In the genomic region with DNA sequence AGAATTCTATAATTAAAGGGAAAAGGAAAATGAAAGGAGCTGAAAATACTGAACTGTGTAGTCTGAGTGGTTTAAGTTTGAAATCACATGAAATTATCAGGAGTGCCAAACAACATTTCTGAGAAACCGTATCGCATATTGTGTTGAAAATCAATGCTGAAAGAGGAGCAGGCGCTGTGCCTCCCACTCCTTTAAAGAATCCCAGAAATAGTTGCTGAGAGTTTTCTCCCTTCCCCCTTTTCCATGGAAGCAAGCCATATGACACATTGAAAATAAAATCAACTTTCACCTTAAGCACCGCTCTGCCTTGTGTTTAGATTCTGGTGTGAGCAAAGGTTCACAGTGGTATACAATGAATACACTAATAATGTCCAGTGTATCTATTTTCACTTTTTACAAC, we compare ENCODE assay signal across 8 mouse cellular contexts. TPM values are rescaled to one million over a fixed set of nuclear protein-coding genes. Genes with fewer than 3 reads are reported as not detected.
DNase-seq lines count a peak whose midpoint lies in the region; ATAC-seq and TF ChIP-seq lines count a peak whose summit lies in the region.

No protein-coding gene starts in this region.

- peak overlapping the region; percentile 84 for H3K4me3 ChIP-seq in left cerebral cortex, adult 2 months
- peak overlapping the region; percentile 78 for H3K4me3 ChIP-seq in embryonic facial prominence, embryonic 13.5 days
- H3K4me3 ChIP-seq in intestine, embryonic 14.5 days (ENCODE audit: low read depth, low read length): peak overlapping the region; percentile 77
- peak overlapping the region; percentile 76 for H3K4me3 ChIP-seq in neural tube, embryonic 13.5 days

- peak overlapping the region; percentile 69 for H3K4me2 ChIP-seq in embryonic facial prominence, embryonic 13.5 days
- H3K4me2 ChIP-seq in intestine, embryonic 14.5 days (ENCODE audit: low read length): peak overlapping the region; percentile 57
- H3K4me2 ChIP-seq in neural tube, embryonic 13.5 days: peak overlapping the region; percentile 76

- no peaks in the 10 kb centered on the region for H3K27me3 ChIP-seq in embryonic facial prominence, embryonic 13.5 days
- no peaks in the 10 kb centered on the region for H3K27me3 ChIP-seq in intestine, embryonic 14.5 days (replicated peaks; ENCODE audit: control insufficient read depth, insufficient read depth, low read length)
- no peaks in the 10 kb centered on the region for H3K27me3 ChIP-seq in neural tube, embryonic 13.5 days

- intact Hi-C loops in left cerebral cortex, adult 2 months (cut with DNase I): loop anchor here (5.0 kb wide), 2 partner anchors 251 to 446 kb away; no protein-coding TSS in a partner anchor
- intact Hi-C loops in gastrocnemius, postnatal 36 days (cut with DNase I): loop anchor here (10.0 kb wide), 1 partner anchor 183 kb away; no protein-coding TSS in a partner anchor

- no peak for TF ChIP-seq CTCF in left cerebral cortex, adult 2 months (IDR thresholded peaks at IDR 0.05)

- 8% methylated on average over 4 of the region's 4 CpGs for WGBS in embryonic facial prominence, embryonic 13.5 days
- 2% methylated on average over 4 of the region's 4 CpGs for WGBS in intestine, embryonic 14.5 days
- 11% methylated on average over 4 of the region's 4 CpGs for WGBS in neural tube, embryonic 13.5 days

- no peaks in the 10 kb centered on the region for H3K9me3 ChIP-seq in embryonic facial prominence, embryonic 13.5 days
- no peaks in the 10 kb centered on the region for H3K9me3 ChIP-seq in intestine, embryonic 14.5 days (ENCODE audit: control insufficient read depth, low read length)
- H3K9me3 ChIP-seq in neural tube, embryonic 13.5 days: no peaks in the 10 kb centered on the region

- DNase-seq in left cerebral cortex, adult 2 months (ENCODE audit: extremely low spot score in 1 of 2, low spot score in 2 of 2): no peak
- no peak for DNase-seq in left cerebral cortex, adult 11 months (ENCODE audit: low spot score)
- no peak for DNase-seq in intestine, embryonic 14.5 days (ENCODE audit: low spot score)
- DNase-seq in ovary, postnatal 14 days (ENCODE audit: low spot score): no peak
- no peak for DNase-seq in gastrocnemius, postnatal 36 days

- ATAC-seq in embryonic facial prominence, embryonic 13.5 days (ENCODE audit: insufficient number of reproducible peaks, insufficient read depth, low FRiP score, low TSS enrichment, low read depth): no peak
- no peak for ATAC-seq in intestine, embryonic 14.5 days (replicated peaks; ENCODE audit: low FRiP score, low TSS enrichment, low read depth)
- no peak for ATAC-seq in neural tube, embryonic 13.5 days (ENCODE audit: low read depth)
- no peak for ATAC-seq in activated CD4-positive, CD25-positive, alpha-beta regulatory T cell, adult 4 months

- H3K9ac ChIP-seq in embryonic facial prominence, embryonic 13.5 days: no peak overlapping the region; the same call in 1 of the 2 replicates
- H3K9ac ChIP-seq in intestine, embryonic 14.5 days (ENCODE audit: low read length): peak overlapping the region; percentile 71
- H3K9ac ChIP-seq in neural tube, embryonic 13.5 days: peak overlapping the region; percentile 81

- peak overlapping the region; percentile 81 for H3K27ac ChIP-seq in left cerebral cortex, adult 2 months
- no peak overlapping the region for H3K27ac ChIP-seq in embryonic facial prominence, embryonic 13.5 days
- H3K27ac ChIP-seq in intestine, embryonic 14.5 days (ENCODE audit: low read depth): no peak overlapping the region
- H3K27ac ChIP-seq in neural tube, embryonic 13.5 days (replicated peaks): no peak overlapping the region

- H3K36me3 ChIP-seq in embryonic facial prominence, embryonic 13.5 days: no peaks in the 10 kb centered on the region
- H3K36me3 ChIP-seq in intestine, embryonic 14.5 days (ENCODE audit: control insufficient read depth, insufficient read depth, low read length): no peaks in the 10 kb centered on the region
- no peaks in the 10 kb centered on the region for H3K36me3 ChIP-seq in neural tube, embryonic 13.5 days

- H3K4me1 ChIP-seq in embryonic facial prominence, embryonic 13.5 days: 0 out of 2 replicates have a peak, but pooled peaks cover 9% of the 10 kb centered on the region
- 0 out of 2 replicates have a peak, but pooled peaks cover 12% of the 10 kb centered on the region for H3K4me1 ChIP-seq in intestine, embryonic 14.5 days (replicated peaks; ENCODE audit: control insufficient read depth, insufficient read depth, low read length)
- peaks cover 31% of the 10 kb centered on the region for H3K4me1 ChIP-seq in neural tube, embryonic 13.5 days (replicated peaks)

RNA-seq across cellular contexts. Expression of gene Ikzf2, which starts 1.1 kb away (rescaled TPM):
- total RNA-seq in left cerebral cortex, adult 2 months (2021): 1 to 10 TPM; 3.7 to 4.8 TPM
- 9.0 and 9.6 TPM in 2 replicates for polyA plus RNA-seq in embryonic facial prominence, embryonic 13.5 days (2015; fragmentation: Nextera tagmentation; extraction: Ambion mirVana)
- polyA plus RNA-seq in intestine, embryonic 14.5 days (2014; fragmentation: Nextera tagmentation; extraction: Ambion mirVana): 4.3 TPM in 2 replicates
- 4.4 and 5.0 TPM in 2 replicates for polyA plus RNA-seq in neural tube, embryonic 13.5 days (2015; fragmentation: Nextera tagmentation; extraction: Ambion mirVana)
- 10 to 100 TPM; 10.8 to 11.3 TPM for total RNA-seq in gastrocnemius, postnatal 36 days (2021)
- polyA plus RNA-seq in activated CD4-positive, CD25-positive, alpha-beta regulatory T cell, adult 4 months (2017; shearing (Covaris generic)): 100 to 1,000 TPM; 457 to 622 TPM

Comparison
In these comparisons a context has a peak if more than half of its experiments do, and no peak if none do; other contexts are left out.
1. RNA of gene Ikzf2, which starts 1.1 kb away (polyA plus RNA-seq): 457 to 622 TPM in activated CD4-positive, CD25-positive, alpha-beta regulatory T cell, adult 4 months; 9.0 to 9.6 TPM in embryonic facial prominence, embryonic 13.5 days, 4.4 to 5.0 TPM in neural tube, embryonic 13.5 days and 4.3 TPM in intestine, embryonic 14.5 days; every median in the first group is over 10 times any median in the second.
2. Peak in every context shown above with its lines, with median percentiles within 50 percentile points of each other: H3K4me3 ChIP-seq and H3K4me2 ChIP-seq.